Mouse (Mus musculus): ENCODE results near the gene Dusp11. TPM values are rescaled to one million over a fixed set of nuclear protein-coding genes. Genes with fewer than 3 reads are reported as not detected.
A peak's percentile ranks its signal among the peaks of the same experiment; 100 is the strongest.
"Not testable (repeated sequence)": the region's sequence is repeated elsewhere in the genome, so short reads cannot be mapped to it uniquely, and the experiment has no call there.

Gene Dusp11
- polyA plus RNA-seq, 1 experiment from 2014 or later, result 62.8 TPM

DNA sequence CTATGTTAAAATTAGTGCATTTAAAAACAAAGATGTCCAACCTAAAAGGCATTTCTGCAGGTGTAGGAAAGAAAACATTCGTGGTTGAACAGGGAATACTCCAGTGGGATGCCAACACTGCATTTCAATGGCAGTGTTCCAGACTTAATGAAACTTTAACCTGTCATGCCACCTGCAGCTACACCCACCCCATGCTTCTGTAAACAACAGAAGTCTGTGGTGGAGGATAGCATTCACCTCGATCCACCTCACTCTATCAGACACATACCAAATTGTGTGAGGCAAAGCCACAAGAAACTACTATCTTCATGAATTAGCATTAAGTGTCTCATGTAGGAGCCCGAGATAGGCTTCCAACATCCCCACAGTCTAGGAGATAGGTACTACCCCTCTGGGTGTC, 53.1 kb downstream of the Dusp11 start:
- Histone ChIP-seq H3K4me1 (ENCODE audit: control insufficient read depth, insufficient read depth, low read length) (no peaks in the 10 kb centered on the region), H3K4me3 (ENCODE audit: low read length) (no peak overlapping the region), H3K27ac (ENCODE audit: low read depth, low read length) (no peak overlapping the region), H3K27me3 (ENCODE audit: control insufficient read depth, insufficient read depth, low read length) (no peaks in the 10 kb centered on the region), H3K36me3 (ENCODE audit: control insufficient read depth, insufficient read depth, low read length) (no peaks in the 10 kb centered on the region), H3K4me2 (replicated peaks; ENCODE audit: low read depth, low read length) (no peak overlapping the region), H3K9me3 (ENCODE audit: control insufficient read depth, low read length) (no peaks in the 10 kb centered on the region), H3K9ac (ENCODE audit: low read depth, low read length) (no peak overlapping the region)
- WGBS, result 72% methylated on average over 3 of the region's 3 CpGs
- no peak for ATAC-seq (ENCODE audit: low FRiP score, low TSS enrichment)

DNA sequence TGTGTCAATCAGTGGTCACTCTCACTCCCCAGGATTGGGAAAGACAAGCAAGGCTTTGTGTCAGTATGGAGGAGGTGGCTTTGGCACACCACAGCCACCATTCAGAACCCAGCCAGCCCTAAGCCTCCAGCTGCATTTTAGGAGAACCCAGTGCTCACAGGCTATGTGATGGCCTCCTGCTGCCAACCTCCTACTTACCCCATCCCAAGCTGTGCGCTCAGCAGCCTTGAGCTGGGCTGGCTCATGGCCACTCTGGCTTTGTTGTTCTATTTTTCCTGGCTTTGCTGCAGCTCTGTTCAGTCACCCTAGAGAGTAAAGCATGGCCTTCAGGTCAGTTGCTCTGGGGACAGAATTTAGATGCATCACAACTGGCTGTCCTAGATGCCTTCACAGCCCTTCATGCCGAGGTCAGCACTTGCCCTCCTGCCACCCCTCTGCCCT, 54.5 kb downstream of the Dusp11 start:
- H3K4me1 ChIP-seq (ENCODE audit: control insufficient read depth, insufficient read depth, low read length); H3K27me3 ChIP-seq (ENCODE audit: control insufficient read depth, insufficient read depth, low read length); H3K4me2 ChIP-seq (replicated peaks; ENCODE audit: low read depth, low read length); ATAC-seq (ENCODE audit: low FRiP score, low TSS enrichment); H3K36me3 ChIP-seq (ENCODE audit: control insufficient read depth, insufficient read depth, low read length); H3K4me3 ChIP-seq (ENCODE audit: low read length); H3K27ac ChIP-seq (ENCODE audit: low read depth, low read length); H3K9me3 ChIP-seq (ENCODE audit: control insufficient read depth, low read length); H3K9ac ChIP-seq (ENCODE audit: low read depth, low read length): not testable (repeated sequence)
- WGBS, result 64% methylated on average over 2 of the region's 2 CpGs

DNA sequence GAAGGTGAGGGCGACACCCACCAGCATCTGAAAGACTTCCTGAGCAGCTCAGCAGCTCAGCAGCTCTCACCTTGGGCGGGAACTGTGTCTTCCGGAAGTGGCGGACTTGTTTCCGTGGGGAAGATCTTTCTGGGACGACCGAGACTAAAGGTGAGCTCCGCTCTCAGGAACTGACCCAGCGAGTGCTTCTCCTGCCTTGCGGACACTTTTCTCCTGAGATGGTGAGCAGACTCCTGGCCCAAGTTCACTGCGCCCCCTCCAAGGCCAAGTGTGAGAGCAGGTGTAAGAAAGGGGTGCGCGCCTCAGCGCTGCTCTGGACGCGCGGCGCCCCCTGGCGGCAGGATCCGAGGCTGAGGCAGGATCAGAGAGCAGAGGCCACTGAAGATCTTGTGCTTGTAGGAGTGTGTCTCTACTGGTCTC, 56.8 kb downstream of the Dusp11 start, which contains the start of gene Nat8f4:
Gene Nat8f4, minus strand, starts transcription at position 243 of the 420 bp plus-strand sequence.
- not testable (repeated sequence) for H3K36me3 ChIP-seq (ENCODE audit: control insufficient read depth, insufficient read depth, low read length); H3K9ac ChIP-seq (ENCODE audit: low read depth, low read length); H3K27ac ChIP-seq (ENCODE audit: low read depth, low read length); H3K4me1 ChIP-seq (ENCODE audit: control insufficient read depth, insufficient read depth, low read length); H3K9me3 ChIP-seq (ENCODE audit: control insufficient read depth, low read length); H3K27me3 ChIP-seq (ENCODE audit: control insufficient read depth, insufficient read depth, low read length)
- 16% methylated on average over 20 of the region's 20 CpGs for WGBS
- Histone ChIP-seq H3K4me2 (replicated peaks; ENCODE audit: low read depth, low read length) (peak within 1 kb of the TSS; percentile 8; the same call in 1 of the 2 replicates), H3K4me3 (ENCODE audit: low read length) (peak within 1 kb of the TSS; percentile 17)
- ATAC-seq (ENCODE audit: low FRiP score, low TSS enrichment), result peak; percentile 86

DNA sequence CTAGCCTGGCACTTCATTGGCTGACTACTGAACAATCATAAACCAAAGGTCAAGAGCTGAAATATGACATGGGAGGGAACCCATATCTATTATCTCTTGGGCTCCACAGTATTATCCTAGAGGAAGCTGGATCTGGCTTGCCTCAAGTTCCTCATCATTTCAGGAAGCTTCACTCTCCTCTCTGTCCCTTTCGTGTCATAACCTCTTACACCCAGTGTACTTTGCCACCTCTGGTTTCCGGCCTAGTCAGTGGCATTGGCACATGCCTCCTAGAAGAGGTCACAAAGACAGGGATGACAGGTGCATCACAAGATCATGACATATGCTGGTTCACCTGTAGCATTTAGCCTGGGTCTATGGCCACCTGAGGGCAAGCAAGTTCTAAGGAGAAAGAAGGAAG, 59.2 kb downstream of the Dusp11 start:
- H3K36me3 ChIP-seq (ENCODE audit: control insufficient read depth, insufficient read depth, low read length), result no peaks in the 10 kb centered on the region
- no peaks in the 10 kb centered on the region for H3K27me3 ChIP-seq (ENCODE audit: control insufficient read depth, insufficient read depth, low read length)
- no peak overlapping the region for H3K9ac ChIP-seq (ENCODE audit: low read depth, low read length)
- no peaks in the 10 kb centered on the region for H3K4me1 ChIP-seq (ENCODE audit: control insufficient read depth, insufficient read depth, low read length)
- no peak overlapping the region for H3K4me3 ChIP-seq (ENCODE audit: low read length)
- H3K9me3 ChIP-seq (ENCODE audit: control insufficient read depth, low read length), result no peaks in the 10 kb centered on the region
- ATAC-seq (ENCODE audit: low FRiP score, low TSS enrichment), result no peak
- H3K4me2 ChIP-seq (replicated peaks; ENCODE audit: low read depth, low read length), result no peak overlapping the region
- 95% methylated on average over 2 of the region's 2 CpGs for WGBS
- no peak overlapping the region for H3K27ac ChIP-seq (ENCODE audit: low read depth, low read length)

DNA sequence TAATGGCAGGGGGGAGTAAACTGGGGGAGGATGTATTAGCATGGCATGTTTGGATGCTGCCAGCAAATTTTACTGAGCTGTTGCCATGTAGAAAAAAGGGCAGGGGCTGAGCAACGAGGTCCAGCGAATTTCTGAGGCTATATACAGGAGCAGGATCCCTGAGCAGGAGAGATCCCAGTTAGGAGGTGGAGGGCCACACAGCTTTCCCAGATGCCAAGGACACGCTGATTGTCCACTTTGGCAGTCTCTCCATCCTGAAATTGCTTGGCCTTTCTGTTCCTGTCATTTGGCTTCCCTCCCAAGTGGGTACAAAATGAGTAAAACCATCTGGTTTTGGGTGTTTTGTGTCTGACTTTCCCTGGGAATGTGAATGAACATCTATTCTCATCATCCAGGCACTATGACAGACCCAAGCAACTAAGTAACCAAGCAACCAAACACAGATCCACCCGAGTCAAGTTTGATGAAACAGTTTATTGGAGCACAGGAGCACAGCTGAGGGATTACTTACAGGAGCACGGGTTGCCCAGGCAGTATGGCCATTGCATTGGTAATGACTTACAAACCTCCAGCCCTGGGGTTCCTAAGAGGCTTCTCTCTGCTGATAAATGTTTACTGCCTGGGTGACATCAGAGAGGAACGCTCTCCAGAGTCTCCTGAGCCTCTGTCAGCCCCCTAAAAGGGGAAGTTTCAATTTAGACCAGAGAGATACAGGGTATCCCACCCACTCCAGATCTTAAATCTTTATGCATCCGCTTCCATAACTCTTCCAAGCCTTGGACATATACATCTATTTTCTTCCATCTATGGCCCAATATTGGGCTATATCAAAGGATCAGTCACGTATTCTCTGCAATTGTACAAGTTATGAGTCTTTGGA, 62.6 kb downstream of the Dusp11 start:
- H3K9ac ChIP-seq (ENCODE audit: low read depth, low read length); ATAC-seq (ENCODE audit: low FRiP score, low TSS enrichment); H3K4me2 ChIP-seq (replicated peaks; ENCODE audit: low read depth, low read length); H3K4me1 ChIP-seq (ENCODE audit: control insufficient read depth, insufficient read depth, low read length); H3K4me3 ChIP-seq (ENCODE audit: low read length); H3K27ac ChIP-seq (ENCODE audit: low read depth, low read length); H3K9me3 ChIP-seq (ENCODE audit: control insufficient read depth, low read length); H3K36me3 ChIP-seq (ENCODE audit: control insufficient read depth, insufficient read depth, low read length); H3K27me3 ChIP-seq (ENCODE audit: control insufficient read depth, insufficient read depth, low read length): not testable (repeated sequence)
- WGBS, result 75% methylated on average over 7 of the region's 8 CpGs

DNA sequence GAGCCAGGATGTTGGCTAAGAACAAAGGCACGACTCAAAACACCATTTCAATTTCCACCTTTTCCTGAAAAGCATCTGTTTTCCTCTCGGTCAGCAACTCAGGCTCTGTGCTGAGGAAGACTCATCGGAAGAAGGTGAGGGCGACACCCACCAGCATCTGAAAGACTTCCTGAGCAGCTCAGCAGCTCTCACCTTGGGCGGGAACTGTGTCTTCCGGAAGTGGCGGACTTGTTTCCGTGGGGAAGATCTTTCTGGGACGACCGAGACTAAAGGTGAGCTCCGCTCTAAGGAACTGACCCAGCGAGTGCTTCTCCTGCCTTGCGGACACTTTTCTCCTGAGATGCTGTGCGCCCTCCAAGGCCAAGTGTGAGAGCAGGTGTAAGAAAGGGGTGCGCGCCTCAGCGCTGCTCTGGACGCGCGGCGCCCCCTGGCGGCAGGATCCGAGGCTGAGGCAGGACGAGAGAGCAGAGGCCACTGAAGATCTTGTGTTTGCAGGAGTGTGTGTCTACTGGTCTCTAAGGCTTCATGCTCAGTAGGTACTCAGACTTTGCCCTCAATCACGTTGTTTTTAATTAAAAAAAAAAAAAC, 66.3 kb downstream of the Dusp11 start:
- WGBS, result 74% methylated on average over 25 of the region's 25 CpGs
- not testable (repeated sequence) for H3K4me1 ChIP-seq (ENCODE audit: control insufficient read depth, insufficient read depth, low read length); ATAC-seq (ENCODE audit: low FRiP score, low TSS enrichment); H3K4me3 ChIP-seq (ENCODE audit: low read length); H3K27me3 ChIP-seq (ENCODE audit: control insufficient read depth, insufficient read depth, low read length); H3K27ac ChIP-seq (ENCODE audit: low read depth, low read length); H3K4me2 ChIP-seq (replicated peaks; ENCODE audit: low read depth, low read length); H3K36me3 ChIP-seq (ENCODE audit: control insufficient read depth, insufficient read depth, low read length); H3K9ac ChIP-seq (ENCODE audit: low read depth, low read length)
- peaks cover 14% of the 10 kb centered on the region for H3K9me3 ChIP-seq (ENCODE audit: control insufficient read depth, low read length)

Other genes starting within 250 kb of the Dusp11 start
- gene Nat8f7, start 248.5 kb downstream of the Dusp11 start, polyA plus RNA-seq (2014; fragmentation: Nextera tagmentation; extraction: Ambion mirVana), result not detected in 2 replicates
- gene Nat8f3, start 195.9 kb downstream of the Dusp11 start, polyA plus RNA-seq (2014; fragmentation: Nextera tagmentation; extraction: Ambion mirVana), result 0.14 and 0.20 TPM in 2 replicates
- not detected in 2 replicates for gene Nat8f6, start 140.7 kb downstream of the Dusp11 start, polyA plus RNA-seq (2014; fragmentation: Nextera tagmentation; extraction: Ambion mirVana)
- gene Nat8f5, start 140.7 kb downstream of the Dusp11 start, polyA plus RNA-seq (2014; fragmentation: Nextera tagmentation; extraction: Ambion mirVana), result not detected in 2 replicates
- gene Nat8, start 129.6 kb downstream of the Dusp11 start, polyA plus RNA-seq (2014; fragmentation: Nextera tagmentation; extraction: Ambion mirVana), result 0.29 and 0.64 TPM in 2 replicates
- 0.23 and 0.89 TPM in 2 replicates for gene Nat8f2, start 92.5 kb downstream of the Dusp11 start, polyA plus RNA-seq (2014; fragmentation: Nextera tagmentation; extraction: Ambion mirVana)
- gene Nat8f4, start 56.8 kb downstream of the Dusp11 start, polyA plus RNA-seq (2014; fragmentation: Nextera tagmentation; extraction: Ambion mirVana), result 2.7 and 5.8 TPM in 2 replicates
- 34.2 and 39.9 TPM in 2 replicates for gene Tprkb, start 49.8 kb downstream of the Dusp11 start, polyA plus RNA-seq (2014; fragmentation: Nextera tagmentation; extraction: Ambion mirVana)
- 8.5 and 9.6 TPM in 2 replicates for gene Nat8f1, start 46.0 kb downstream of the Dusp11 start, polyA plus RNA-seq (2014; fragmentation: Nextera tagmentation; extraction: Ambion mirVana)
- not detected in 2 replicates for gene Figla, start 54.5 kb upstream of the Dusp11 start, polyA plus RNA-seq (2014; fragmentation: Nextera tagmentation; extraction: Ambion mirVana)
- gene Add2, start 67.0 kb upstream of the Dusp11 start, polyA plus RNA-seq (2014; fragmentation: Nextera tagmentation; extraction: Ambion mirVana), result 1.9 and 2.6 TPM in 2 replicates
- 5.1 and 12.3 TPM in 2 replicates for gene Tgfa, start 233.6 kb upstream of the Dusp11 start, polyA plus RNA-seq (2014; fragmentation: Nextera tagmentation; extraction: Ambion mirVana)

Measured in kidney, embryonic 14.5 days (tissue).